Mouse (Mus musculus): ENCODE data around the gene Siva1. TPM values are rescaled to one million over a fixed set of nuclear protein-coding genes. Genes with fewer than 3 reads are reported as not detected.

Siva1 gene
- total and polyA plus RNA-seq, 3 experiments: 78.1 to 137 (median 135) TPM

- peaks cover 84 to 99% of the 10 kb centered on the region in 2 experiments for H3K36me3 ChIP-seq (replicated peaks in 1 of 2; ENCODE audit: control insufficient read depth in 1 of 2, insufficient read depth in 1 of 2, low read length in 1 of 2)
- DNase-seq (ENCODE audit: extremely low read depth): no peak
- H3K79me2 ChIP-seq (replicated peaks; ENCODE audit: control insufficient read depth, extremely low read depth, insufficient read depth, poor library complexity, severe bottlenecking): no peaks in the 10 kb centered on the region
- TF ChIP-seq NELFE (IDR thresholded peaks at IDR 0.05; ENCODE audit: low read depth, low read length) (no peak), RAD21 (IDR thresholded peaks at IDR 0.05; ENCODE audit: low read depth, low read length) (no peak), BHLHE40 (IDR thresholded peaks at IDR 0.05; ENCODE audit: low read depth, low read length) (no peak), GABPA (IDR thresholded peaks at IDR 0.05; ENCODE audit: insufficient replicate concordance, low read depth, low read length) (no peak), JUN (IDR thresholded peaks at IDR 0.05; ENCODE audit: insufficient read depth, low read depth, low read length) (no peak), UBTF (IDR thresholded peaks at IDR 0.05; ENCODE audit: low read depth, low read length) (no peak), KAT2A (IDR thresholded peaks at IDR 0.05; ENCODE audit: insufficient replicate concordance, low read length) (no peak), CHD1 (IDR thresholded peaks at IDR 0.05; ENCODE audit: low read depth, low read length) (no peak)
- H3K27ac ChIP-seq (ENCODE audit: insufficient read depth, low read depth): no peak overlapping the region
- no peak overlapping the region for H3K4me3 ChIP-seq (replicated peaks in 1 of 3; ENCODE audit: low read depth in 2 of 3, low read length in 2 of 3, poor library complexity in 1 of 3)
- dilution Hi-C loops (cut with MboI; ENCODE audit: extremely low pct_ligation_motif_present, extremely low pct_unique_long_range_greater_than_20kb, low sequenced_read_pairs): no loop called here
- H3K9me3 ChIP-seq (replicated peaks; ENCODE audit: low read length): no peaks in the 10 kb centered on the region
- in situ Hi-C loops (cut with MboI; ENCODE audit: low pct_ligation_motif_present, low pct_unique_long_range_greater_than_20kb, low sequenced_read_pairs): loop anchor here (10.0 kb wide), 1 partner anchor 203 kb away; no protein-coding TSS in a partner anchor
- no peak overlapping the region for H3K9ac ChIP-seq (ENCODE audit: insufficient read depth, low read depth)
- no peak overlapping the region for H3K4me2 ChIP-seq (ENCODE audit: insufficient read depth, low read depth, poor library complexity, severe bottlenecking)
- H3K27me3 ChIP-seq (replicated peaks): no peaks in the 10 kb centered on the region
- no peaks in the 10 kb centered on the region; a peak in 1 of 4 replicates for H3K4me1 ChIP-seq (ENCODE audit: control insufficient read depth in 1 of 2, insufficient read depth in 2 of 2)
Measured at GRCm38 (mm10) chr12:112651778-112652439, 7.4 kb downstream of the Siva1 start.

- dilution Hi-C loops (cut with MboI; ENCODE audit: extremely low pct_ligation_motif_present, extremely low pct_unique_long_range_greater_than_20kb, low sequenced_read_pairs): no loop called here
- Histone ChIP-seq H3K27me3 (replicated peaks) (no peaks in the 10 kb centered on the region), H3K36me3 (replicated peaks in 1 of 2; ENCODE audit: control insufficient read depth in 1 of 2, insufficient read depth in 1 of 2, low read length in 1 of 2) (peaks cover 89 to 99% of the 10 kb centered on the region in 2 experiments), H3K4me1 (ENCODE audit: control insufficient read depth in 1 of 2, insufficient read depth in 2 of 2) (no peaks in the 10 kb centered on the region; a peak in 1 of 4 replicates), H3K79me2 (replicated peaks; ENCODE audit: control insufficient read depth, extremely low read depth, insufficient read depth, poor library complexity, severe bottlenecking) (no peaks in the 10 kb centered on the region), H3K4me3 (replicated peaks in 1 of 3; ENCODE audit: low read depth in 2 of 3, low read length in 2 of 3, poor library complexity in 1 of 3) (no peak overlapping the region), H3K9me3 (replicated peaks; ENCODE audit: low read length) (no peaks in the 10 kb centered on the region), H3K27ac (ENCODE audit: insufficient read depth, low read depth) (no peak overlapping the region), H3K9ac (ENCODE audit: insufficient read depth, low read depth) (no peak overlapping the region), H3K4me2 (ENCODE audit: insufficient read depth, low read depth, poor library complexity, severe bottlenecking) (no peak overlapping the region)
- peak; percentile 80 for TF ChIP-seq RAD21 (IDR thresholded peaks at IDR 0.05; ENCODE audit: low read depth, low read length)
- peak; percentile 75 to 94 for TF ChIP-seq CTCF (conservative IDR thresholded peaks at IDR 0.05 in 1 of 2, IDR thresholded peaks at IDR 0.05 in 1 of 2; ENCODE audit: low read depth in 2 of 2, low read length in 2 of 2)
- no peak for TF ChIP-seq USF1 (IDR thresholded peaks at IDR 0.05; ENCODE audit: low read depth, low read length)
- peak; percentile 78 for TF ChIP-seq SMC3 (IDR thresholded peaks at IDR 0.05; ENCODE audit: low read depth, low read length)
- DNase-seq (ENCODE audit: extremely low read depth): peak; percentile 80
- in situ Hi-C loops (cut with MboI; ENCODE audit: low pct_ligation_motif_present, low pct_unique_long_range_greater_than_20kb, low sequenced_read_pairs): loop anchor here (10.0 kb wide), 1 partner anchor 202 kb away; no protein-coding TSS in a partner anchor
Measured at GRCm38 (mm10) chr12:112653157-112653824, 8.8 kb downstream of the Siva1 start.
